Mouse (Mus musculus): ENCODE results near the gene Fermt2. TPM values are rescaled to one million over a fixed set of nuclear protein-coding genes. Genes with fewer than 3 reads are reported as not detected.

Fermt2 gene
- polyA plus RNA-seq, 1 experiment, result 6.4 TPM

- H3K4me1 ChIP-seq (ENCODE audit: control insufficient read depth, insufficient read depth, low read length), result no peaks in the 10 kb centered on the region; the same call in 1 of the 2 replicates
- H3K27me3 ChIP-seq (ENCODE audit: control insufficient read depth, insufficient read depth, low read length), result no peaks in the 10 kb centered on the region
- no peaks in the 10 kb centered on the region for H3K36me3 ChIP-seq (ENCODE audit: control insufficient read depth, insufficient read depth, low read length)
- no peak overlapping the region for H3K4me3 ChIP-seq (ENCODE audit: control insufficient read depth, low read depth, low read length)
- TF ChIP-seq CTCF (IDR thresholded peaks at IDR 0.05; ENCODE audit: control insufficient read depth, insufficient read depth, insufficient replicate concordance, low read depth, low read length), result no peak
- no peak for TF ChIP-seq POLR2A (IDR thresholded peaks at IDR 0.05; ENCODE audit: control insufficient read depth, low read depth, low read length)
- no peak overlapping the region for H3K27ac ChIP-seq (ENCODE audit: control insufficient read depth, insufficient read depth, low read depth, low read length)
Observed at GRCm38 (mm10) chr14:45554336-45554735, 24.4 kb upstream of the Fermt2 start.

- Histone ChIP-seq H3K4me1 (ENCODE audit: control insufficient read depth, insufficient read depth, low read length) (no peaks in the 10 kb centered on the region; the same call in 1 of the 2 replicates), H3K36me3 (ENCODE audit: control insufficient read depth, insufficient read depth, low read length) (no peaks in the 10 kb centered on the region), H3K27ac (ENCODE audit: control insufficient read depth, insufficient read depth, low read depth, low read length) (no peak overlapping the region), H3K4me3 (ENCODE audit: control insufficient read depth, low read depth, low read length) (no peak overlapping the region), H3K27me3 (ENCODE audit: control insufficient read depth, insufficient read depth, low read length) (no peaks in the 10 kb centered on the region)
- TF ChIP-seq POLR2A (IDR thresholded peaks at IDR 0.05; ENCODE audit: control insufficient read depth, low read depth, low read length), result no peak
- TF ChIP-seq CTCF (IDR thresholded peaks at IDR 0.05; ENCODE audit: control insufficient read depth, insufficient read depth, insufficient replicate concordance, low read depth, low read length), result no peak
Observed at GRCm38 (mm10) chr14:45553854-45554253, 23.9 kb upstream of the Fermt2 start.

GRCm38 (mm10) chr14:45552431-45552830 lies 22.5 kb upstream of the Fermt2 start:
- Histone ChIP-seq H3K27me3 (ENCODE audit: control insufficient read depth, insufficient read depth, low read length) (no peaks in the 10 kb centered on the region), H3K27ac (ENCODE audit: control insufficient read depth, insufficient read depth, low read depth, low read length) (no peak overlapping the region), H3K36me3 (ENCODE audit: control insufficient read depth, insufficient read depth, low read length) (no peaks in the 10 kb centered on the region), H3K4me3 (ENCODE audit: control insufficient read depth, low read depth, low read length) (no peak overlapping the region), H3K4me1 (ENCODE audit: control insufficient read depth, insufficient read depth, low read length) (no peaks in the 10 kb centered on the region; the same call in 1 of the 2 replicates)
- TF ChIP-seq CTCF (IDR thresholded peaks at IDR 0.05; ENCODE audit: control insufficient read depth, insufficient read depth, insufficient replicate concordance, low read depth, low read length) (no peak), POLR2A (IDR thresholded peaks at IDR 0.05; ENCODE audit: control insufficient read depth, low read depth, low read length) (no peak)

GRCm38 (mm10) chr14:45551121-45551768 lies 21.3 kb upstream of the Fermt2 start:
- Histone ChIP-seq H3K36me3 (ENCODE audit: control insufficient read depth, insufficient read depth, low read length) (no peaks in the 10 kb centered on the region), H3K27me3 (ENCODE audit: control insufficient read depth, insufficient read depth, low read length) (no peaks in the 10 kb centered on the region), H3K4me1 (ENCODE audit: control insufficient read depth, insufficient read depth, low read length) (no peaks in the 10 kb centered on the region; the same call in 1 of the 2 replicates), H3K27ac (ENCODE audit: control insufficient read depth, insufficient read depth, low read depth, low read length) (no peak overlapping the region), H3K4me3 (ENCODE audit: control insufficient read depth, low read depth, low read length) (peak overlapping the region; percentile 63)
- TF ChIP-seq POLR2A (IDR thresholded peaks at IDR 0.05; ENCODE audit: control insufficient read depth, low read depth, low read length) (no peak), CTCF (IDR thresholded peaks at IDR 0.05; ENCODE audit: control insufficient read depth, insufficient read depth, insufficient replicate concordance, low read depth, low read length) (peak; percentile 66)

GRCm38 (mm10) chr14:45550010-45550647 lies 20.2 kb upstream of the Fermt2 start:
- no peak overlapping the region for H3K27ac ChIP-seq (ENCODE audit: control insufficient read depth, insufficient read depth, low read depth, low read length)
- TF ChIP-seq CTCF (IDR thresholded peaks at IDR 0.05; ENCODE audit: control insufficient read depth, insufficient read depth, insufficient replicate concordance, low read depth, low read length), result no peak
- no peaks in the 10 kb centered on the region; the same call in 1 of the 2 replicates for H3K4me1 ChIP-seq (ENCODE audit: control insufficient read depth, insufficient read depth, low read length)
- H3K4me3 ChIP-seq (ENCODE audit: control insufficient read depth, low read depth, low read length), result no peak overlapping the region
- no peaks in the 10 kb centered on the region for H3K27me3 ChIP-seq (ENCODE audit: control insufficient read depth, insufficient read depth, low read length)
- H3K36me3 ChIP-seq (ENCODE audit: control insufficient read depth, insufficient read depth, low read length), result no peaks in the 10 kb centered on the region

- Histone ChIP-seq H3K36me3 (ENCODE audit: control insufficient read depth, insufficient read depth, low read length) (no peaks in the 10 kb centered on the region), H3K4me3 (ENCODE audit: control insufficient read depth, low read depth, low read length) (no peak overlapping the region), H3K27ac (ENCODE audit: control insufficient read depth, insufficient read depth, low read depth, low read length) (no peak overlapping the region), H3K27me3 (ENCODE audit: control insufficient read depth, insufficient read depth, low read length) (no peaks in the 10 kb centered on the region), H3K4me1 (ENCODE audit: control insufficient read depth, insufficient read depth, low read length) (no peaks in the 10 kb centered on the region; the same call in 1 of the 2 replicates)
- TF ChIP-seq POLR2A (IDR thresholded peaks at IDR 0.05; ENCODE audit: control insufficient read depth, low read depth, low read length), result no peak
- peak; percentile 59; the same call in 1 of the 2 replicates for TF ChIP-seq CTCF (IDR thresholded peaks at IDR 0.05; ENCODE audit: control insufficient read depth, insufficient read depth, insufficient replicate concordance, low read depth, low read length)
Observed at GRCm38 (mm10) chr14:45548118-45548517, 18.2 kb upstream of the Fermt2 start.

GRCm38 (mm10) chr14:45544905-45545304 lies 15.0 kb upstream of the Fermt2 start:
- no peaks in the 10 kb centered on the region for H3K27me3 ChIP-seq (ENCODE audit: control insufficient read depth, insufficient read depth, low read length)
- no peak overlapping the region for H3K27ac ChIP-seq (ENCODE audit: control insufficient read depth, insufficient read depth, low read depth, low read length)
- H3K4me1 ChIP-seq (ENCODE audit: control insufficient read depth, insufficient read depth, low read length), result peaks cover under 1% of the 10 kb centered on the region; the same call in 1 of the 2 replicates
- no peaks in the 10 kb centered on the region for H3K36me3 ChIP-seq (ENCODE audit: control insufficient read depth, insufficient read depth, low read length)
- no peak for TF ChIP-seq POLR2A (IDR thresholded peaks at IDR 0.05; ENCODE audit: control insufficient read depth, low read depth, low read length)
- no peak for TF ChIP-seq CTCF (IDR thresholded peaks at IDR 0.05; ENCODE audit: control insufficient read depth, insufficient read depth, insufficient replicate concordance, low read depth, low read length)
- H3K4me3 ChIP-seq (ENCODE audit: control insufficient read depth, low read depth, low read length), result no peak overlapping the region
